Comparison of ENCODE assay signal across 21 mouse cellular contexts in genomic region chr1:102170566-102171286, GRCm38 (mm10).
DNase-seq lines count a peak whose midpoint lies in the region; ATAC-seq and TF ChIP-seq lines count a peak whose summit lies in the region.
"Had no signal": no experiment of that assay in that cellular context is flagged by ENCODE, and none has a peak within 500 bp of the region (broad histone marks: within the 10 kb centered on the region; RNA-seq: fewer than 3 reads in every experiment).

No protein-coding gene starts in this region.

- 23% methylated on average over 3 of the region's 3 CpGs for WGBS in forebrain, embryonic 11.5 days
- WGBS in forebrain, embryonic 15.5 days, result 10% methylated on average over 3 of the region's 3 CpGs
- WGBS in midbrain, embryonic 12.5 days, result 8% methylated on average over 3 of the region's 3 CpGs
- 19% methylated on average over 3 of the region's 3 CpGs for WGBS in midbrain, postnatal 0 days
- 12% methylated on average over 3 of the region's 3 CpGs for WGBS in midbrain, embryonic 15.5 days

- no peak overlapping the region for H3K4me3 ChIP-seq in forebrain, embryonic 11.5 days (ENCODE audit: low read depth, low read length)
- no peak overlapping the region for H3K4me3 ChIP-seq in forebrain, embryonic 15.5 days
- H3K4me3 ChIP-seq in midbrain, embryonic 12.5 days, result no peak overlapping the region
- no peak overlapping the region for H3K4me3 ChIP-seq in midbrain, postnatal 0 days (ENCODE audit: low read depth, low read length)
- H3K4me3 ChIP-seq in midbrain, embryonic 15.5 days, result no peak overlapping the region
- H3K4me3 ChIP-seq: gastrocnemius, adult 2 months; heart, embryonic 10.5 days; hindbrain, embryonic 15.5 days; layer of hippocampus, adult 2 months; lung, embryonic 15.5 days; neural tube, embryonic 13.5 days had no signal

- no peak overlapping the region for H3K9ac ChIP-seq in forebrain, embryonic 11.5 days (ENCODE audit: low read length)
- H3K9ac ChIP-seq in forebrain, embryonic 15.5 days (replicated peaks), result no peak overlapping the region
- H3K9ac ChIP-seq in midbrain, embryonic 12.5 days (replicated peaks), result no peak overlapping the region
- no peak overlapping the region for H3K9ac ChIP-seq in midbrain, postnatal 0 days (replicated peaks; ENCODE audit: low read length, poor library complexity, severe bottlenecking)
- no peak overlapping the region for H3K9ac ChIP-seq in midbrain, embryonic 15.5 days
- H3K9ac ChIP-seq: hindbrain, embryonic 15.5 days; liver, embryonic 14.5 days; lung, embryonic 15.5 days; neural tube, embryonic 13.5 days had no signal

- no peaks in the 10 kb centered on the region for H3K9me3 ChIP-seq in forebrain, embryonic 11.5 days (ENCODE audit: control insufficient read depth, low read length)
- H3K9me3 ChIP-seq in forebrain, embryonic 15.5 days, result no peaks in the 10 kb centered on the region
- no peaks in the 10 kb centered on the region for H3K9me3 ChIP-seq in midbrain, embryonic 12.5 days
- no peaks in the 10 kb centered on the region for H3K9me3 ChIP-seq in midbrain, postnatal 0 days (ENCODE audit: low read length)
- H3K9me3 ChIP-seq in midbrain, embryonic 15.5 days, result no peaks in the 10 kb centered on the region
- H3K9me3 ChIP-seq: heart, embryonic 10.5 days; hindbrain, embryonic 15.5 days; lung, embryonic 15.5 days; neural tube, embryonic 13.5 days had no signal

- H3K4me1 ChIP-seq in forebrain, embryonic 11.5 days (replicated peaks; ENCODE audit: control insufficient read depth, insufficient read depth, low read length), result no peaks in the 10 kb centered on the region
- no peaks in the 10 kb centered on the region for H3K4me1 ChIP-seq in forebrain, embryonic 15.5 days
- H3K4me1 ChIP-seq in midbrain, embryonic 12.5 days, result no peaks in the 10 kb centered on the region
- H3K4me1 ChIP-seq in midbrain, postnatal 0 days (ENCODE audit: insufficient read depth, low read length), result no peaks in the 10 kb centered on the region
- no peaks in the 10 kb centered on the region for H3K4me1 ChIP-seq in midbrain, embryonic 15.5 days
- H3K4me1 ChIP-seq: heart, embryonic 10.5 days; hindbrain, embryonic 15.5 days; lung, embryonic 15.5 days; neural tube, embryonic 13.5 days had no signal

- H3K27ac ChIP-seq in forebrain, embryonic 11.5 days (ENCODE audit: low read depth, low read length), result no peak overlapping the region
- H3K27ac ChIP-seq in forebrain, embryonic 15.5 days (replicated peaks), result no peak overlapping the region
- no peak overlapping the region for H3K27ac ChIP-seq in midbrain, embryonic 12.5 days (replicated peaks)
- no peak overlapping the region for H3K27ac ChIP-seq in midbrain, postnatal 0 days (ENCODE audit: low read depth, low read length)
- H3K27ac ChIP-seq in midbrain, embryonic 15.5 days, result no peak overlapping the region
- H3K27ac ChIP-seq: gastrocnemius, adult 2 months; heart, embryonic 10.5 days; hindbrain, embryonic 15.5 days; kidney, postnatal 0 days; layer of hippocampus, adult 2 months; liver, embryonic 14.5 days; lung, embryonic 15.5 days; neural tube, embryonic 13.5 days had no signal

- DNase-seq in forebrain, embryonic 11.5 days (ENCODE audit: low spot score), result no peak
- DNase-seq in midbrain, postnatal 0 days (ENCODE audit: low spot score), result no peak
- peak; percentile 26 for DNase-seq in embryo, embryonic 11 days
- DNase-seq in cerebellum, postnatal 36 days, result no peak
- DNase-seq: adrenal gland, postnatal 14 days; cerebellum, adult 11 months; gastrocnemius, adult 2 months; kidney, adult 11 months; lung, postnatal 4 days; thymus, postnatal 14 days had no signal

- no peaks in the 10 kb centered on the region for H3K27me3 ChIP-seq in forebrain, embryonic 11.5 days (ENCODE audit: control insufficient read depth, insufficient read depth, low read length)
- H3K27me3 ChIP-seq in forebrain, embryonic 15.5 days, result no peaks in the 10 kb centered on the region
- peaks cover 12% of the 10 kb centered on the region; the same call in 1 of the 2 replicates for H3K27me3 ChIP-seq in midbrain, embryonic 12.5 days
- H3K27me3 ChIP-seq in midbrain, postnatal 0 days (ENCODE audit: insufficient read depth, low read length), result no peaks in the 10 kb centered on the region
- H3K27me3 ChIP-seq in midbrain, embryonic 15.5 days (replicated peaks), result no peaks in the 10 kb centered on the region
- H3K27me3 ChIP-seq: hindbrain, embryonic 15.5 days; lung, embryonic 15.5 days; neural tube, embryonic 13.5 days had no signal

- no peak overlapping the region for H3K4me2 ChIP-seq in forebrain, embryonic 11.5 days (ENCODE audit: low read depth, low read length, severe bottlenecking)
- no peak overlapping the region for H3K4me2 ChIP-seq in forebrain, embryonic 15.5 days (replicated peaks)
- no peak overlapping the region for H3K4me2 ChIP-seq in midbrain, embryonic 12.5 days (replicated peaks)
- no peak overlapping the region for H3K4me2 ChIP-seq in midbrain, postnatal 0 days (ENCODE audit: low read depth, low read length, poor library complexity, severe bottlenecking)
- H3K4me2 ChIP-seq in midbrain, embryonic 15.5 days, result no peak overlapping the region
- H3K4me2 ChIP-seq: hindbrain, embryonic 15.5 days; lung, embryonic 15.5 days; neural tube, embryonic 13.5 days had no signal

- TF ChIP-seq CTCF in midbrain, postnatal 0 days (IDR thresholded peaks at IDR 0.05), result no peak

- no peaks in the 10 kb centered on the region for H3K36me3 ChIP-seq in forebrain, embryonic 11.5 days (ENCODE audit: control insufficient read depth, insufficient read depth, low read length)
- no peaks in the 10 kb centered on the region for H3K36me3 ChIP-seq in forebrain, embryonic 15.5 days
- no peaks in the 10 kb centered on the region for H3K36me3 ChIP-seq in midbrain, embryonic 12.5 days
- H3K36me3 ChIP-seq in midbrain, postnatal 0 days (ENCODE audit: insufficient read depth, low read length), result no peaks in the 10 kb centered on the region
- no peaks in the 10 kb centered on the region for H3K36me3 ChIP-seq in midbrain, embryonic 15.5 days (replicated peaks)
- H3K36me3 ChIP-seq: G1E; heart, embryonic 10.5 days; hindbrain, embryonic 15.5 days; lung, embryonic 15.5 days; neural tube, embryonic 13.5 days had no signal

- ATAC-seq in forebrain, embryonic 11.5 days (replicated peaks; ENCODE audit: low FRiP score), result peak; percentile 68
- no peak for ATAC-seq in forebrain, embryonic 15.5 days (replicated peaks)
- peak; percentile 62 for ATAC-seq in midbrain, embryonic 12.5 days (ENCODE audit: low FRiP score, low read depth)
- ATAC-seq in midbrain, postnatal 0 days (ENCODE audit: low FRiP score), result no peak
- ATAC-seq in midbrain, embryonic 15.5 days (replicated peaks), result 0 out of 2 replicates have a peak, but pooled peaks have one; percentile 24

Comparison
In these comparisons a context has a peak if more than half of its experiments do, and no peak if none do; other contexts are left out.
1. ATAC-seq: peak in forebrain, embryonic 11.5 days (single experiment), midbrain, embryonic 12.5 days (single experiment) and midbrain, embryonic 15.5 days (single experiment); none in forebrain, embryonic 15.5 days (single experiment) and midbrain, postnatal 0 days (single experiment).